Mouse (Mus musculus) liver, embryonic 14.5 days (tissue): ENCODE results near the gene Gm21972. TPM values are rescaled to one million over a fixed set of nuclear protein-coding genes. Genes with fewer than 3 reads are reported as not detected.

ENCODE experiments used
- ATAC-seq: fragments of 200-750 bp; cut with Nextera tagmentation; 2 replicates; pipeline ENCODE4 v1.8.0; 2017; ENCODE audit warnings: moderate number of reproducible peaks, mild to moderate bottlenecking, moderate library complexity; ENCODE audit not compliant: insufficient read depth
- DNase-seq, 3 experiments: peaks; one replicate each; pipeline ENCODE4 v3.0.0-alpha.2; 2012 to 2013; ENCODE audit warnings: low read depth in 3 of 3, low spot score in 3 of 3
- H3K27ac ChIP-seq: fragments of 300-500 bp; sonication (generic); 2 replicates; pipeline ENCODE4 v1.5.1; 2014; ENCODE audit warnings: moderate library complexity, mild to moderate bottlenecking, control low read depth, inconsistent platforms
- H3K27me3 ChIP-seq: fragments of 300-500 bp; sonication (generic); 2 replicates; pipeline ENCODE4 v1.6.1; 2014; ENCODE audit warnings: mild to moderate bottlenecking, low read length, moderate library complexity; ENCODE audit not compliant: control insufficient read depth, insufficient read depth
- H3K36me3 ChIP-seq: fragments of 300-500 bp; sonication (generic); replicated peaks from 2 replicates; pipeline ENCODE4 v1.6.1; 2014; ENCODE audit warnings: low read depth; ENCODE audit not compliant: control insufficient read depth, insufficient read depth
- H3K4me1 ChIP-seq, 2 experiments: fragments of 200-500 bp in 1 of 2; fragments of 300-500 bp in 1 of 2; sonication (generic) in 1 of 2; replicated peaks; 2 replicates each; pipeline ENCODE4 v1.6.1; 2012 to 2014; ENCODE audit warnings: antibody characterized with exemption in 1 of 2, inconsistent platforms in 1 of 2, low read length in 1 of 2; ENCODE audit not compliant: control insufficient read depth in 2 of 2, insufficient read depth in 2 of 2
- H3K4me2 ChIP-seq: fragments of 300-500 bp; sonication (generic); 2 replicates; pipeline ENCODE4 v1.6.1; 2014; ENCODE audit warnings: low read depth, mild to moderate bottlenecking, control low read depth, moderate library complexity
- H3K4me3 ChIP-seq, 2 experiments: fragments of 200-500 bp in 1 of 2; fragments of 300-500 bp in 1 of 2; sonication (generic) in 1 of 2; 2 replicates each; pipeline ENCODE4 v1.5.1; 2012 to 2014; ENCODE audit warnings: low read depth in 2 of 2, low read length in 2 of 2, mild to moderate bottlenecking in 2 of 2, control low read depth in 1 of 2, inconsistent platforms in 1 of 2, moderate library complexity in 1 of 2; ENCODE audit not compliant: insufficient read depth in 1 of 2
- H3K9ac ChIP-seq: fragments of 300-500 bp; sonication (generic); replicated peaks from 2 replicates; pipeline ENCODE4 v1.6.1; 2014; ENCODE audit warnings: mild to moderate bottlenecking, control low read depth, moderate library complexity
- H3K9me3 ChIP-seq: fragments of 300-500 bp; sonication (generic); 2 replicates; pipeline ENCODE4 v1.6.1; 2016; ENCODE audit warnings: low read length, mixed read lengths; ENCODE audit not compliant: control insufficient read depth
- CTCF ChIP-seq: IDR thresholded peaks from 2 replicates; pipeline ENCODE4 v1.5.1; 2016; ENCODE audit warnings: antibody characterized with exemption, low read depth, control low read depth
- EP300 ChIP-seq: IDR thresholded peaks from 2 replicates; pipeline ENCODE4 v1.6.1; 2016; ENCODE audit warnings: antibody characterized with exemption, low read depth
- whole genome bisulfite sequencing: fragments of 180-500 bp; shearing (Covaris S2); extraction: QIAGEN DNeasy Blood & Tissue Kit; methylation state at CpG from one replicate; pipeline ENCODE4 v1.1.7; 2014; ENCODE audit not compliant: insufficient replicate concordance; 5-methylcytosine and 5-hydroxymethylcytosine counted together
- polyA plus RNA-seq, 2 experiments: library from polyadenylated mRNA; depleted of rRNA in 1 of 2; stranded (reverse) in 1 of 2; unstranded in 1 of 2; fragments of >200 nt; fragmentation: Nextera tagmentation in 1 of 2; extraction: Ambion mirVana in 1 of 2; gene quantifications; 2 replicates each; pipeline versions ENCODE4 v1.2.1 to v1.2.3; 2012 to 2014

The Gm21972 gene
- polyA plus RNA-seq, 2 experiments = 0.15 to 1.2 TPM

- Histone ChIP-seq H3K9ac (no peak overlapping the region), H3K9me3 (no peaks in the 10 kb centered on the region), H3K4me1 (0 out of 4 replicates have a peak, but pooled peaks cover 0 to 2% of the 10 kb centered on the region in 2 experiments), H3K27ac (no peak overlapping the region), H3K4me2 (no peak overlapping the region), H3K4me3 (no peak overlapping the region), H3K27me3 (no peaks in the 10 kb centered on the region), H3K36me3 (no peaks in the 10 kb centered on the region; the same call in 1 of the 2 replicates)
- 69% methylated on average over 7 of the region's 7 CpGs for WGBS
- no peak for TF ChIP-seq CTCF
- DNase-seq (no peak), ATAC-seq (no peak)
Measured at GRCm38 (mm10) chr1:86194044-86194443, 60.6 kb downstream of the Gm21972 start.

GRCm38 (mm10) chr1:86198276-86198675 is 64.8 kb downstream of the Gm21972 start:
- Histone ChIP-seq H3K36me3 (peaks cover 3% of the 10 kb centered on the region), H3K9me3 (no peaks in the 10 kb centered on the region), H3K4me1 (no peaks in the 10 kb centered on the region), H3K4me3 (no peak overlapping the region), H3K27ac (no peak overlapping the region), H3K9ac (no peak overlapping the region), H3K27me3 (no peaks in the 10 kb centered on the region), H3K4me2 (no peak overlapping the region)
- DNase-seq (no peak), ATAC-seq (no peak)
- WGBS = 77% methylated on average over 6 of the region's 6 CpGs
- no peak for TF ChIP-seq EP300
- TF ChIP-seq CTCF = no peak

- Histone ChIP-seq H3K27me3 (no peaks in the 10 kb centered on the region), H3K9me3 (no peaks in the 10 kb centered on the region), H3K4me1 (no peaks in the 10 kb centered on the region), H3K4me2 (no peak overlapping the region), H3K27ac (no peak overlapping the region), H3K9ac (no peak overlapping the region), H3K36me3 (peaks cover 3% of the 10 kb centered on the region), H3K4me3 (no peak overlapping the region)
- ATAC-seq (no peak), DNase-seq (no peak)
- whole genome bisulfite sequencing = 79% methylated on average over 5 of the region's 5 CpGs
- TF ChIP-seq EP300 (no peak), CTCF (no peak)
Measured at GRCm38 (mm10) chr1:86199026-86199425, 65.6 kb downstream of the Gm21972 start.

GRCm38 (mm10) chr1:86201312-86201711 is 67.9 kb downstream of the Gm21972 start:
- H3K36me3 ChIP-seq = peaks cover 3% of the 10 kb centered on the region

GRCm38 (mm10) chr1:86202617-86203219 is 69.3 kb downstream of the Gm21972 start:
- DNase-seq = no peak

More at GRCm38 (mm10) chr1:86201312-86201711, 67.9 kb downstream of the Gm21972 start:
- Histone ChIP-seq H3K4me2 (no peak overlapping the region), H3K4me1 (no peaks in the 10 kb centered on the region), H3K9ac (no peak overlapping the region), H3K27ac (no peak overlapping the region), H3K9me3 (no peaks in the 10 kb centered on the region), H3K4me3 (no peak overlapping the region), H3K27me3 (no peaks in the 10 kb centered on the region)
- ATAC-seq = no peak
- TF ChIP-seq EP300 (no peak), CTCF (no peak)
- DNase-seq = no peak

More at GRCm38 (mm10) chr1:86202617-86203219, 69.3 kb downstream of the Gm21972 start:
- H3K9me3 ChIP-seq = no peaks in the 10 kb centered on the region
- WGBS = 79% methylated on average over 9 of the region's 9 CpGs
- TF ChIP-seq EP300 (no peak), CTCF (no peak)
- H3K27ac ChIP-seq = no peak overlapping the region
- H3K27me3 ChIP-seq = no peaks in the 10 kb centered on the region
- H3K4me2 ChIP-seq = no peak overlapping the region
- ATAC-seq = no peak
- peaks cover 3% of the 10 kb centered on the region for H3K36me3 ChIP-seq
- no peak overlapping the region for H3K4me3 ChIP-seq
- H3K9ac ChIP-seq = no peak overlapping the region
- H3K4me1 ChIP-seq = no peaks in the 10 kb centered on the region
